Mouse (Mus musculus): ENCODE measurements around the gene Krtap5-3. TPM values are rescaled to one million over a fixed set of nuclear protein-coding genes. Genes with fewer than 3 reads are reported as not detected.

Gene Krtap5-3
- not detected in 2 replicates for polyA plus RNA-seq (2012; rRNA removed)

GRCm38 (mm10) chr7:142201064-142201463 is at the start of gene Krtap5-3:
Gene Krtap5-3 (plus strand): TSS chr7:142201364.

GRCm38 (mm10) chr7:142157013-142157412 is 44.2 kb upstream of the Krtap5-3 start, which contains the start of gene Gm29735:
Gene Gm29735 (minus strand): TSS chr7:142157113.

GRCm38 (mm10) chr7:142165639-142166038 is 35.5 kb upstream of the Krtap5-3 start, which contains the start of gene Gm4553:
Gene Gm4553 (minus strand): TSS chr7:142165739.

GRCm38 (mm10) chr7:142175905-142176304 is 25.3 kb upstream of the Krtap5-3 start, which contains the start of gene Krtap5-2:
Gene Krtap5-2 (minus strand): TSS chr7:142176005.

GRCm38 (mm10) chr7:142190289-142190688 is 10.9 kb upstream of the Krtap5-3 start, which contains the start of gene Gm10153:
Gene Gm10153 (minus strand): TSS chr7:142190389.

GRCm38 (mm10) chr7:142211559-142211958 is 10.4 kb downstream of the Krtap5-3 start, which contains the start of gene Gm7579:
Gene Gm7579 (plus strand): TSS chr7:142211859.

GRCm38 (mm10) chr7:142229871-142230270 is 28.7 kb downstream of the Krtap5-3 start, which contains the start of gene Krtap5-5:
Gene Krtap5-5 (minus strand): TSS chr7:142229971.

GRCm38 (mm10) chr7:142240978-142241377 is 39.8 kb downstream of the Krtap5-3 start, which contains the start of gene Gm40460:
Gene Gm40460 (minus strand): TSS chr7:142241078.

Other genes with a start within 250 kb of the Krtap5-3 start
- gene Mob2, start 140.3 kb upstream of the Krtap5-3 start, polyA plus RNA-seq (2012; rRNA removed): 26.5 and 26.9 TPM in 2 replicates
- gene Dusp8, start 105.5 kb upstream of the Krtap5-3 start, polyA plus RNA-seq (2012; rRNA removed): 1.4 TPM in 2 replicates
- gene Gm45618, start 80.6 kb upstream of the Krtap5-3 start, polyA plus RNA-seq (2012; rRNA removed): not detected in 2 replicates
- gene Gm39115, start 65.3 kb upstream of the Krtap5-3 start, polyA plus RNA-seq (2012; rRNA removed): not detected in 2 replicates
- not detected in 2 replicates for gene Gm45337, start 56.8 kb upstream of the Krtap5-3 start, polyA plus RNA-seq (2012; rRNA removed)
- not detected in 2 replicates for gene Gm29735, start 44.3 kb upstream of the Krtap5-3 start, polyA plus RNA-seq (2012; rRNA removed)
- gene Gm4553, start 35.6 kb upstream of the Krtap5-3 start, polyA plus RNA-seq (2012; rRNA removed): not detected in 2 replicates
- gene Krtap5-2, start 25.4 kb upstream of the Krtap5-3 start, polyA plus RNA-seq (2012; rRNA removed): not detected in 2 replicates
- gene Gm10153, start 11.0 kb upstream of the Krtap5-3 start, polyA plus RNA-seq (2012; rRNA removed): not detected in 2 replicates
- not detected in 2 replicates for gene Gm7579, start 10.5 kb downstream of the Krtap5-3 start, polyA plus RNA-seq (2012; rRNA removed)
- not detected in 2 replicates for gene Krtap5-5, start 28.6 kb downstream of the Krtap5-3 start, polyA plus RNA-seq (2012; rRNA removed)
- gene Gm40460, start 39.7 kb downstream of the Krtap5-3 start, polyA plus RNA-seq (2012; rRNA removed): not detected in 2 replicates
- gene Gm2431, start 57.0 kb downstream of the Krtap5-3 start, polyA plus RNA-seq (2012; rRNA removed): not detected in 2 replicates
- gene Gm4559, start 73.0 kb downstream of the Krtap5-3 start, polyA plus RNA-seq (2012; rRNA removed): not detected in 2 replicates
- not detected in 2 replicates for gene Krtap5-1, start 95.8 kb downstream of the Krtap5-3 start, polyA plus RNA-seq (2012; rRNA removed)
- not detected in 2 replicates for gene Krtap5-4, start 102.2 kb downstream of the Krtap5-3 start, polyA plus RNA-seq (2012; rRNA removed)
- 1.9 and 2.0 TPM in 2 replicates for gene Ifitm10, start 172.4 kb downstream of the Krtap5-3 start, polyA plus RNA-seq (2012; rRNA removed)
- gene Gm49369, start 181.3 kb downstream of the Krtap5-3 start, polyA plus RNA-seq (2012; rRNA removed): 0.48 and 0.60 TPM in 2 replicates
- gene Ctsd, start 186.7 kb downstream of the Krtap5-3 start, polyA plus RNA-seq (2012; rRNA removed): 286 and 330 TPM in 2 replicates
- gene Syt8, start 233.5 kb downstream of the Krtap5-3 start, polyA plus RNA-seq (2012; rRNA removed): 0.16 and 0.24 TPM in 2 replicates
- gene Tnni2, start 240.4 kb downstream of the Krtap5-3 start, polyA plus RNA-seq (2012; rRNA removed): 1.7 and 3.1 TPM in 2 replicates

Measured in liver, embryonic 18 days (tissue).